Mouse (Mus musculus) ES-CJ7 (cell line): ENCODE measurements around the gene Helz2.
A peak's percentile ranks its signal among the peaks of the same experiment; 100 is the strongest.

Source experiments
- DNase-seq: peaks from one replicate; pipeline ENCODE4 v3.0.0; 2011; ENCODE audit warnings: low read depth, low spot score

The Helz2 gene

DNA sequence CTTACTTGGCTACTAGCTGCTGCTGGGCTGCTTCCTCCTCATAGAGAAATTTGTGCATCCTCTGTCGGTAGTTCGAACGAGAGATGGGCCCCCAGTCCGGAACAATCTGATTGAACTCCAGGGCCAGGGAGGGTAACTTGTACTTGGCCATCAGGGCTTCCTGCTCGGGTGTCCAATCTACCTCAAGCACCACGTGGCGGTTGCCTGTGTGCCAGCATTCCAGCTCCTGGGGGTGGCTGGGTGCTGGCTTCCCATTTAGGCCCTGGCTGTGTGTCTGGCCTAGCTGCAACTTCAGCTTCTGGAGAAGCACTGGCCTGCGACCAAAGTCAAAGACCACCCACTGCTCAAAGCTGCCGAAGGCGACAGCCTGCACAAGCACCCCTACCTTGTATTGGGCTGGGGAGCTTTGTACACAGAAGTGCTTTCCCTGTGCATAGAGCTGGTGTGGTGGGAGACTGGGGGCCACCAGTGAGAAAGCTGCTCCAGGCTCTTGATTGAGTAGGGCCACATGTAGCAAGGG, 3.7 kb downstream of the Helz2 start:
- no peak for DNase-seq

DNA sequence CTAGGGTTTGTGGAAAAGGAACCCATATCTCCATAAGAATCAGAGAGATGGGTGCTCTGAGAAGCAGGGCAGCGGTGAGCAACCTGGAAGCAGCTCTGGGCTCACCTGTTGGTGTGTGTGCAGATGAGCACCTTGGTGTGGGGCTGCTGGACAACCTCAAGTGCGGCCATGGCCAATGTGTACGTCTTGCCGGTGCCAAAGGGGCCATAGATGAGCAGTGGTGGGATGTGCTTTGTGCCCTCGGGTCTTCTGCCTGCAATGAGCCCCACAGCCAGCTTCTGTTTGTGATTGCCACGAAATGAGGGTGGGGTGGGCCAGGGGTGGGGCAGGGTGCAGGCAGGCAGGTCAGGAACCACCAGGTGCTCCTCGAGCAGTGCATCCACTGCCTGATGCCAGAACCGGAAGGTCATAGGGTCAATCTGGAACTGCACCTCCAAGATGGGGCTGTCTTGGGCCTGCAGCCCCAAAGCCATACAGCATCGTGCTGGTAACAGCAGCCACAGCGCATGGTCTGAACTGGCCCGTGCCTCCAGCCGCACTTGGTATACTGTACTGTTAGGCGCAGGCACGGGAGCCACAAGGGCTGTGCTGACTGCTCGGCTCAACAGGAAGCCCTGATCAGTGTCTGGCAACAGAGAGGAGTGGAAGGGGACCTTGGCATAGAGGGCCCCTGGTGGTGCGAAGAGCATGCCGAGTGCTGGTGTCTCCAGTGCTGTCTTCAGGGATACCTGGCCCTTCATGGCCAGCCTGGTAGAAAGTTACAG, 4.4 kb downstream of the Helz2 start:
- DNase-seq: no peak

DNA sequence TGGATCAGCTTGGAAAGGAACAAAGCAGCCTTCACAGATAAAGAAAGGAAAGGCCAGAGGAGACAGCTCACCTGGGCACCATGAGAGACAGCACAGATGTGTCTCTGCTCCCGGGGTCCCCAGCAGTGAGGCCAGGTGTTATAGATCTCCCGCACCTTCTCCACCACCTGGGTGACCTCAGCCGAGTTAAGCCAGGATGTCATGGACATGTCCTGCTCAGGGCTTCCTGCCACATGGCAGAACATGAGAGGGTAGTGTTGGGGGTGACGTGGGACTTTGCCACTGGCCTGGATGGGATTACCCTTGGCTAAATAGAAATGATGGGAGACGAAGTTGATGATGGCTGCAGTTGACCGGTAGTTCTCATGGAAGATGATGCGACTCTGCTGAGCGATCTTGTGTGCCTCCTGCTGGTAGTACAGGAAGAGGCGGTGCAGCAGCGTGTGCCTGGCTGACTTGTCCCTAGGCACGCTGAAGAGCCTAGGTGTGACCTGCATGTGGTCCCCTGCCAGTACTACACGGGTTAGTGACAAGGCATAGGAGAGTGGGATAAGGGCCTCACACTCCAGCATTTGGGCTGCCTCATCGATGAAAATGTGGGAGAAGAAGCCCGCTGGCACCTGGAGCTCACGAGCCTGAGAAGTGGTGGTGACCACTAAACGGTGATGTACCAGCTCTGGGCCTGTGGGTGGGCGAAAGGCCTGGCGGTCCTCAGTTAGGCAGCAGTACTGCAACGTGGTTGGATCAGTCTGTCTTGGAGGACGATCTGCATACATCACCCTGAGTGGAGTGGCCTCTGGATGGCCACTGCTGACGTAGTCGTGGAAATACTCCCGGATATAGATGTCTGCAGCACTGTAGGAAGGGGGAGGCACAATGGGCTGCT, 5.9 kb downstream of the Helz2 start:
- DNase-seq: peak; percentile 29

DNA sequence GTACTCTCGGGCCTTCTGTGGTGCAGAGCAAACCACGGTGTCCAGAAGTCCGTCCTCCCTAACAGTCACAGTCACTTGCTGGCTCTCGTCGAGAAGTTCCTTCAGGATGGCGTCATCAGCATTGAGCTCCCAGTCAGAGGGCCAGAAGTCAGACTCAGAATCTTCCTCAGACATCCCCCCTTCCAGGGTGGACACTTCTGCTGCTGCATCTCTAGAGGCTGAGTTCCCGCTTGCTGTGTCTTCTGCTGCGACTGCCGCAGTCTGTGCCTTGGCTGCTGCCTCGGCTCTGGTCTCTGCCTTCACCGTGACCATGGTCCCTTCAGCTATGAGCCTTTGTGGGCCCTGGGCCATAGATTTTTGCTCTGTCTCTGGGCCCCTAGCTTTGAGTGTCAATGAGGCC, 7.1 kb downstream of the Helz2 start:
- DNase-seq: no peak

DNA sequence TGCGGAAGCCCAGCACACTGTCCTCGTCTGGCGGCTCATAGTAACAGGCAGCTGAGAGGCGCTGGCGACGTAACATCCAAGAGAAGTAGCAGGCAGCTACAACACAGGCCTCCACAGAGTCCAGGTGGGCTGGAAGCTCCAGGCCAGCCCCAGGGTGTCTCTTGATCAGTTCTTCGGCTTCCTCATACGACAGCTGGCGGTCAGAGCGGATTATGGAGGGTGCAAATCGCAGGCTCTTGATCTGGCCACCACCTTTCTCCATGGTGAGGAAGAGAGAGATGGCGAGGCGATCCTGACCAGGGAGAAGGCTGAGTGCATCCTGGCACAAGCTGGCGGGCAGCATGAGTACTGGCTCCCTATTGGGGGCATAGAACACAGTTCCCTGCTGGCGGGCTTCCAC, 8.4 kb downstream of the Helz2 start:
- no peak for DNase-seq

DNA sequence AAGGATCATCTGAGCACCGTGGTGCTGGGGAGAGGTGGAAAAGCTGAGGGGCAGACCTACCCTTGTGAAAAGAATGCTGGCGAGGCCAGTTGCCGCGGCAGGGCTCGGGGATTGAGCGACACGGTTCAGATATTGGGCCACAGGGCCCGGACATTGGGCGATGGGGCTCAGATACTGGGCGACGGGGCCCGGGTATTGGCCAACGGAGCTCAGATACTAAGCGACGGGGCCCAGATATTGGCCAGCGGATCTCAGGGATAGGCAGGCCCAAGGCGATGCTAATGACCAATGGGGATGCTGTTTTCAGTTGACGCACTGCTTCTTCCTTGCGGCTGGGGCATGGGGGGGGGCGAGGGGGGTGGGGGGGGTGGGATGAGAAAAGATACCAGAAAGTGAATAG, 10.7 kb downstream of the Helz2 start:
- DNase-seq: no peak

DNA sequence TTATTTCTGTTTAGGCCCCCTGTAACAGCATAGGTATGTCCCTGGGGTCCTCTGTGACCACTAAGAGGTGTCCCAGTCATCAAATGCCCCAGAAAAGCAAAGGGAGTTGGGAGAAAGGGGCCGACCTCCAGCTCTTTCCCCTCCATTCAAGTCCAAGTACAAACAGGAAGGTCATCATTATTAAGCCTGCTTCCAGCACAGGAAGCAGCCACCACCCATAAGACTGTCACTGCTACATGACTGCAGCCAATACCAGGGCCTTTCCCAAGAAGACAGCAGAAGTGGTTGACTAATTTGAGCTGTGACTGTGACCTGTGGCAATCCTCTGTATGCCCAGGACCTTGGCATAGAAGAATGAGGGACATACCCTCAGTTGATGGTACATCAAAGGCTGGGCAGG, 13.5 kb downstream of the Helz2 start:
- no peak for DNase-seq

DNA sequence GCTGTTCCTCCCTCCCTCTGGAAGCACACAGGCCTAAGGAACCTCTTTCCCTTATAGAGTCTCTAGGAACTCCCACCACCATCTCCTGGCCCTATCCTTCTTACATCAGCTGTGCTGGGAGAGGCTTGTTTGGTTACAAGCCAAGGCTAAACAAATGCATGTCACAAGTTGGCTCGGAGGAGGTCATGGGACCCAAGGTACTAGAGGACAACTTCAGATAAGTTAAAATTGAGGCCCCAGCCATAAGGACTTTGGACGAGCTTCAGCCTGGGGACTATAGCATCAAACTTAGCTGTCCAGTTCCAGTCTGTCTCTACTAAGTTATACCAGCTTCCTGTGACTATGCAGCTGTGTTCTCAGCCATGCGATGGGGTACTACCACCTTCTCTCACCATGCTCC, 14.7 kb downstream of the Helz2 start:
- DNase-seq: no peak

DNA sequence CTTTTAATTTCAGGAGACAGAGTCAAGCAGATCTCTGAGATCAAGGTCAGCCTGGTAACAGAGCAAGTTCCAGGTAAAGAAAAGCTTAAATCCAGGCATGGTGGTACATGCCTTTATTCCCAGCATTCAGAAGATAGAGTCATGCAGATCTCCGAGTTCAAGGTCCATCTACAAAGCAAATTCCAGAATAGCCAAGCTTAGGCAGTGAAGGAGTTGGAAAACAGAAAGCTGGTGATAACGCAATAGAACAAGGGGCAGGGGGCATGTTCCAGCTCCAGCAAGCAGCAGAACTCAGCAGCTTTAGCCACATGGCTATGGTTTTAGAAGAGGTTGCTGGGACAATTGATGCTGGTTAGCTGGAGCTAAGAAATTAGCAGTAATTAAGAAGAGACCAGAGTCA, 16.8 kb downstream of the Helz2 start:
- no peak for DNase-seq

DNA sequence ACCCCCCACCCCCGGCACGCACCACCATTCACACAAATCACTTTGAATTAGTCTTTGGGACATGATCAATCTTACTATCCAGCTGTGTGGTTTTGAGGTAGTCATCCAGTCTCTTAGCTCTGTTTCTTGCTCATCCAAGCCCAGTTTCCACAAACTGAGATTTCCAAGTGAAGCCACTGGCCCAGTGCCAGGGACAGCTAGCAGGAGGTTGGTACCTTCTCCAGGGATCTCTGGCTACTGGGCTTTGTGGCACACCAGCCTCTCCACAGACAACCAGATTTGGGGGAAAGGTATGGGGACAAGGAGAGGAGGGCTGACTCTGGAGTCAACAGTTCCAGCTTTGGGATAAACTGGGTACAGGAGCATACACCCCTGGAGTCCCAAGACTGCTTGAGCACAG, 21.5 kb downstream of the Helz2 start:
- DNase-seq: no peak

DNA sequence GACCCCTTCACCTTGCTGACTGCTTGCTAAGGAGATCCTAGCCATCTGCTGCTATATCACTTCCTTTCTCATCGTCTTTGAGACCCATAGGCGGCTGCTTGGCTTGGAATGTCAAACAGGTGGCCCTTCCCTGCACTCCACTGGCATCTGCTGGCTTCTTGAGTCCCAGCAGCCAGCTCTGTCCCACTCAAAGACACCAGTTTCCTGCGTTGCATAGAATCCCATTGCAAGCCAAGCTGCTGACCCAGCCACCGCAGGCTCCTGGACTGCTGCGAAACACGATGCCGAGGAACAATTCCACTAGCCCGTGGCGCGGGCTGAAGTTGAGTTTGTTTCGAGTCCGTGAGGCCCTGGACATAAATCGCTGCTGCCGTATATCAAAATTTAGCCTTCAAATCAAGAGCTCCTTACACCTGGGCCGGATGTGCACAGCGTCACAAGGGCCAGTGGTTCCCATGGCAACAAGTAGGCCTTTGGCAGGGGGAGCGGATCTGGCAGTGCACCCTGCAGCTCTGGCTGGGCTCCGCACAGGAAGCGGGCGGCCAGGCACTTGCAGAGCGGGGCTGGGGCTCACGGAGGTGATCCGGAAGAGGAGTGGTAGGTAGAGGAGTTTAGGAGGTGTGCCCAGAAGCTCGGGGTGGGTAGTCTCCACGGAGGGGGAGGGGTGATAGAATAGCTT, 22.1 kb downstream of the Helz2 start, which contains the start of gene Fndc11:
Gene Fndc11 (plus strand): TSS at position 476 of the 679 bp plus-strand sequence.
- peak; percentile 93 for DNase-seq

DNA sequence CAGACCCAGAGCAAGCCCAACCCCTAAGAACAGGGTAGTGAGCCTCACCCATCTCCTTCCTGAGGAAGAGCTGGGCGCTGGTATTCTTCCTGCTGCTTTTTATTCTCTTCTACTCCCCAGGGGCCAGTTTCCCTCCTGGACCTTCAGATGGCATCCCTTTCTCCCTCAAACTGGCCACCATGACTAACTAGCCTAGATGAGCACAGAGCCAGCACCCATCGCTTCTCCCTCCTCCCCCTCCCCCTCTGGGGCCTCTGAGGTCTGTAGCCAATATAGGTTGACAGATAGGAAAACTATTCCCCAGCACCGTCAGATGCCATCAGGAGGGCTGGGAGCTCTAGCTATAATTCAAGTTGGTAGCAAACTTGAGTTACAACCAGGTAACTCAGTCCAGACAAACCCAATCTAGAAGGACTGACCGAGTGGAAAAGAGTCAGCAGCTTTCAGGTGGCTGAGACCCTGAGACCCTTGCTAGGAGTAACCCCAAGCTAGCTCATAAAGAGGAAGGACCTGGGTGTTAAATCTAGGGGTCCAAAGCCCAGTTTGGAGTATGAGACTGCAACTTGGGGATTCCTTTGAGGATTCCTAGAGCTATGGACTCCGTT, 22.8 kb downstream of the Helz2 start:
- DNase-seq: no peak

DNA sequence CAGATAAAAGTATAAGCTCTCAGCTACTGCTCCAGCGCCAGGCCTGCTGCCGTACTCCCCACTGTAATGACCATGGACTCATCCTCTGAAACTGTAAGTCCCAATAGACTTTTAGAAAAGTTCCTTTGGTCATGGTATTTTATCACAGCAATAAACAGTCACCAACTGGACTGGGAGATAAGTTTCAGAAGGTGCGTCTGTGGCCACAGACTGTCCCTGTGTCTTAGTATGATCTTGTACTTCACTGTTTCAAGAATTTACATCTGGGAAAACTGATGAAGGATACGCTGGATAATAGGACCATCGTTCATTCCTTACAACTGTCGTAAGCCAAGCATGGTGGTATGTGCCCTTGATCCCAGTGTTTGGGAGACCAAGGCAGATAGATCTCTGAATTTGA, 25.8 kb downstream of the Helz2 start:
- DNase-seq: no peak

DNA sequence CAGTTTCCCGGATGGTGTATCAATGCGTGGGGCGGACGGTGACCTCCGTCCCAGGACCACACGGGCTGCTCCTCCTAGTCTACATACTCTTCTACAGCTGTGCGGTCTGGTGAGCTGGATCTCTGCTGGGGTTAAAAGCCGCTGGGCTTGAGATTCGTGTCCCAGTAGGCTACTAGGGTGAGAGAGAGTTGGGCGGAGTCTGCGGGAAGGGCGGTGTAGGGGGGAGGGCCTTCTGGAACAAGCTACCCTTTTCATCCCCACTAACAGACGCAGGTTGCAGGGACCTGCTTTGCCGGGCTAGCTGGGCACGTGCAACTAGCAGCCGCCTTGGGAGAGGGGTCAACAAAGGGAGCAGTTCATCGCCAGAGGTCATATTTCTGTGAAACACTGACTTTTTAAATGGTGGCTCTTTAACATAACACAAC, 28.8 kb downstream of the Helz2 start, which contains the start of gene Srms:
Gene Srms (minus strand): TSS at position 165 of the 425 bp plus-strand sequence.
- peak; percentile 77 for DNase-seq

DNA sequence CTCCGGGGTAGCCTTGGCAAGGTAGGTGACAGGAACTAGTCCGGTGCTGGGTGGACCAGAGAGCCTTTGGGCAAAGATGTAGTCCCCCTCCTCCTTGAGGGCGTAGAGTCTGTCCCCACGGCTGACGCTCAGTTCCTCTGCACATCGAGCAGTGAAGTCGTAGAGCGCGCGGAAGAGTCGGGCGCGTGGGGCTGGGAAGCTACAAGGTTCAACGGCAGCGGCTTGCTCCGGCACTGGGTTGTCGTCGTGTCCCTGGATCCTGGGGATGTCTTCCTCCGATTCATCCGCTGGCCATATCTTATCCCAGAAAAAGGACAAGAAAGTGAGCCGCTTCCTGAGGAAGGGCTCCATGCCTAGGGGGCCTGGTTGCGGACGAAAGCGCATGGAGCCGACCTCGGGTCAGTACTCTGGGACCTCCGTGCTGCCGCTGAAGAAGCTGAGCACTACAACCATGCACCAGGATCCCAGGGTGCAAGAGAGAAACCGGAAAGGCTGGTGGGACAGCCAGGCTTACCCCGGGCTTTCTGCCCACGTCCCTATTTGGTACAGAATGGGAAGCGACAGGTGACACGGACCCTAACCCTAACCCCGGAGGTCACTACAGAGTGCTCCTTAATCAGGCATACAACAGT, 29.3 kb downstream of the Helz2 start:
- DNase-seq: no peak

DNA sequence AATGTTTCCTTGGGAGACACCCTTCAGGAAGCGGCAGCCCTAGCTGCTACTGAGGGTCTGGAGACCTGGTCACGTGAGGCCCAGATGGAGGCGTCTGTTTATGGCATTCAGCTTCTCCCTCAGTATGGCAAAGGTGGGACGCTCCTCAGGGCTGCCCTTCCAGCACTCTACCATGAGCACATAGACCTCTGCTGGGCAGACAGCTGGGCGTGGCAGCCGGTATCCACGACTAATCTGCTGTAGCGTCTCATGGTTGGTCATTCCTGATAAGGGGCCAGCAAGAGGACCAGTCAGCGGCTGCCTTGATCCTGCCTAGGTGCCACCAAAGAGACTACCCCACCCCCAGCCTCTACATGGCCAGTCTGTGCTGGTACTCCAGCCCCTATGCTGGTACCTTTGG, 35.7 kb downstream of the Helz2 start:
- DNase-seq: no peak

DNA sequence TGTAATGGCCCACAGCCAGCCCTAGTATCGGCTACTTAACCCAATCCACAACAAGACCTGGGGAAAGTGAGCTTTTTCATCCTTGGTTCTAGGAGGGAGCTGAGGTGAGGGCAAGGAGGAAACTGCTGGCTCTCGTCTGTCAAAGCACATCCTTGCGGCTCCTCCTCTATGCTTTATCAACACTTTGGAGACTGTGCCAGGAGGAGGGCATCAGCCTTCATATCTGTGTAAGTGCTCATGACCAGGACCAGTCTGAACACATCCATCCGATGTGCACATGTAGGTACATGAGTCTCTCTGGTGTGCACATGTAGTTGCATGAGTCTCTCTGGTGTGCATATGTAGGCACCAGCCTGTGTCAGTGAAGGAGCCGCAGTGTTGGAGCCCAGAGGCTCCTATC, 36.1 kb downstream of the Helz2 start:
- DNase-seq: no peak

DNA sequence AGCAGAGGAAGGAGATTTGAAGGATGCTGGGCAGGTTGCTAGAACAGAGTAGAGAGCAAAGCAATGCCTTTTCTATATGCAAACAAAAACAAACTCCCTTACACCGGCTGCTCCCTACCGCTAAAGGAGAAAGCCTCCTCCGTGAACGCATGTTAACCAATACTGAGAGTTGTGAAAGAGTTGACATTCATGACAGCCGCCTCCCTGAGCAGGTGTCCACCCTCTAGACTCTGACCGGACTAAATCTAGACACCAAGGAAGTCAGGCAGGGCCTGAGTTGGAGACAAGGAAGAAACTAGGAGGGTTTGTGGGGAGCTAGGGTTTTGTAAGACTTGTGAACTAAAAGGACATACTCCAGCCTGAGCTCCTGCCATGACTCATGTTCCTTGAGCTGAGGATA, 38.9 kb downstream of the Helz2 start:
- DNase-seq: no peak

DNA sequence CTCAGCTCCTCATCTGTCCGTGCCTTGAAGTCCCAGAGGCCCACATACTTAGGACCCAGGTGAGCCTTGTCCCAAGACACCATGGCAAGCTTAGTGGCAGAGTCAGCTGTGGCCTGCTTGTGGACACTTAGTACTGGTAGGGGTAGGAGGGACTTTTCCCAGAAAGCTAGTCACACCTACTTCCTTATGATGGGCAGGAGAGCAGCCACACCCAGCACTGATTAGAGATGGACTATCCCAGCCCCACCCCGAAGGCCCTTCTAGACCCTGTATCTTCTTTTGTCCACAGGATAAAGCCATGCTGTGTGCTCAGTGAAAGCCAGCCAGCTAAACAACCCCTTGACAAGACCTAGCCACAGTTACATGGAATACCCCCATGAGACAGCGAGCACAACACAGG, 39.4 kb downstream of the Helz2 start, which contains the start of gene Ptk6:
Gene Ptk6 (minus strand): TSS at position 368 of the 400 bp plus-strand sequence.
- DNase-seq: no peak

DNA sequence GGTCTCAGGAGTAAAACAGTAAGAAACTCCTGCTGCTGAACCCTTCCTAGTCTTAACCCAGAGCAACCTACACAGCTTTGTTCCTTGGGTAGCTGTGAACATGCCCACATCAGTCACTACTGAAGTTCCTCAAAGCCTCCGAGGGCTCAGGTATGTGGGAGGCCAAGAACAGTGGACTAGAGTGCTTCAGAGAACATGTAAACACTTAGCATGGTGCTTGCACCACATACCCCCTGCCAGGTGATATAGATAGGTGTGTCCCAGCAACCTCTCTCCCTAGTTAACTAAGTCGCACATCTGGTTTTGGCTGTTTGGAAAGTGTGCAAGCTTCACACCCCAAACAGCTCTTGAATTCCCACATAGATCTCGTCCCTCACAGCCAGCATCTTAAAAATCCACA, 40.2 kb downstream of the Helz2 start:
- no peak for DNase-seq
